Mouse (Mus musculus) right cerebral cortex, postnatal 36 days (tissue): ENCODE results near the gene Vwa7.
"Not testable (repeated sequence)": the region's sequence is repeated elsewhere in the genome, so short reads cannot be mapped to it uniquely, and the experiment has no call there.

Experiments used
- DNase-seq, 2 experiments: peaks; one replicate each; pipeline ENCODE4 v3.0.0; 2022; ENCODE audit warnings: low spot score in 2 of 2, mixed read lengths in 1 of 2

The Vwa7 gene

GRCm38 (mm10) chr17:35021842-35022477 is 5.6 kb downstream of the Vwa7 start:
- DNase-seq: no peak

GRCm38 (mm10) chr17:35022541-35023060 is 6.2 kb downstream of the Vwa7 start:
- DNase-seq: no peak

- no peak for DNase-seq
These were observed 6.8 kb downstream of the Vwa7 start for GRCm38 (mm10) chr17:35023221-35023620.

DNA sequence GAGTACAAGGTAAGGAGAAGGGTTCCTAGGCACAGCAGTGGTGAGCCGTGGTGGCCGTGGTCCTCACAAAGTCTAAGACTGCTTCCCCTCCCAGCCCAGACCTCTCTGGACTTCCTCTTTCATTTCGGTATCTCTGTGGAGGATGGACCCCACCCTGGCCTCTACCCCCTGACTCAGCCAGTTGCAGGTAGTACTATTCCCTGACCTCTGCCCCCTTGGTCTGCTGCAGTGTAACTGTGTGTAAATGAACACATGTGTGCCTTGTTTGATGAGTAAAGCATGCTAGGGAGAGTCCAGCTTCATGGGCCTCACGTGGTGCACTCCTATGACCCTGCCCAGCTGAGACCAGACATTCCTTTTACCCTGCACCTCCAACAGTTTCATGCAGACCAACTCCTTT is 7.4 kb downstream of the Vwa7 start:
- DNase-seq: no peak

- no peak for DNase-seq
These were observed 7.9 kb downstream of the Vwa7 start for GRCm38 (mm10) chr17:35024261-35024660.

DNA sequence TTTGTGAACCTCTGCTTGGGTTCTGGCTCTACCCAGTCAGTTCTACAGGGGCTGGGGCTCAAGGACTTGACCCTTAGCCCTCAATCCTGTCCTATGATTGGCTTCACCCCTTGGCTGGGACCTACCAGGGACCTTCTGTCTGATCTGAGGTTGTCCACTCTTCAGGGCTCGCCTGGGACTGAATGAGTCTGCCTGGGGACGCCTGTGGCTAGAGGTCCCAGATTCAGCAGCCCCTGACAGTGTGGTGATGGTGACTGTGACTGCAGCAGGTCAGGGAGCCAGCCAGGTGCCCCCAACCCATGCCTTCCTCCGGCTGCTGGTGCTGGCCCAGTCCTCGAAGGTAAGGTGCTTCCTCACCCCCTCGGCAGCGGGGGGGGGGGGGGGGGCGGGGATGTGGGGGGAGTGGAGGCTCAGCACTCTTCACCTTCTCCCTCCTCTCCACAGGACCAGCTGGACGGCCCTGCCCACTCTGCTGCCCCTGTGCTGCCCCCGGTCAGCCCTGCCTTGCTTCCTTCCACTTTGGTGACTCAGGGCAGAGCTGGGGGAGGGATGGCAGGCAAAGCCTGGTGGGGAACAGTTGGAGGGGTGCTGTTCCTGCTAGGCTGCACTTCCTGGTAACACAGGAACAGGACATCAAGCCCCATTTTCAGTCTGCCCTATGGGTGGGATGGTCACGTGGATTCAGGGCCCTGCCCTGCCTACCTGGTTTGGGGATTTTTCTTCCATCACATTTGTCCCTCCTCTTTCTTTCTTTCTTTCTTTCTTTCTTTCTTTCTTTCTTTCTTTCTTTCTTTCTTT is 8.5 kb downstream of the Vwa7 start:
- no peak for DNase-seq

- no peak for DNase-seq
These were observed 9.8 kb downstream of the Vwa7 start for GRCm38 (mm10) chr17:35026206-35026605.

DNA sequence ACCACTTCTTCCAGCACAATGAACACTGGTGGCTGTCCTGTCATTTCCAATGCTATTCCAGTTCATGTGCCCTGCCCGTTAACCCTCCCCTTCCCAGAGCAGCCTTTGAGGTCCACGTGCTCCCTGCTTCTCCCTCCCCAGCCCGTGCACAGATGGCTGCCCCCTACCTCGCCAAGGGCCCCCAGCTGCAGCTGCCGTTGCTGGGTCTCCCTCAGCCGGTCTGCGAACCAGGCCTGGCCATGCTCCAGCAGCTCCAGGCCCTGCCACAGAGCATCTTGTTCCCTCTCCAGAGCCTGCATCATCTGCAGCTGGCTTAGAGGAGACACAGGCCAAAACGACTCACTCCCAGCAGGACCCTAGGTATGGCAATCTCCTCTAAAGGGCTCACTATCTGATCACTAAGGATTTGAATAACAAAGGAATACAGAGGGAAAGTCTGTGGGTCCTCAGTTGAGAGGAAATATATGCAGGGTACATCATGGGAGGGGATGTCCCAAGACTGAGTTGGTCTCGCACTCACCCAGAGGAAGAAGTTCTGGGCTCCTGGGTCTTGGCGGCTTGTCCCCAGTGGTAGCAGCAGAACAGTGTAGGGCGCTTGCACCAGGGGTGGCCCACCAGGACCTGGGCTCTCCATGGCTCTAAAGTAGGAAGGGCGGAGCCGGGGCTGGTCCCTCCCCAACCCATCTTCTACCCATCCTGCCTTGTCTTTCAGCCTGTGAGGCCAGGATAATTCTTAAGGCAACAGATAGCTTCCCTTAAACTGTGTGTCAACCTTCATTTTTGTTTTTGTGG is 11.1 kb downstream of the Vwa7 start, which contains the start of gene Sapcd1:
TSS of gene Sapcd1 (minus strand) at position 740 of the 792 bp plus-strand sequence.
- peak in 1 of 2 experiments; percentile 18 for DNase-seq

- DNase-seq: no peak
These were observed 11.9 kb downstream of the Vwa7 start for GRCm38 (mm10) chr17:35028315-35028714.

DNA sequence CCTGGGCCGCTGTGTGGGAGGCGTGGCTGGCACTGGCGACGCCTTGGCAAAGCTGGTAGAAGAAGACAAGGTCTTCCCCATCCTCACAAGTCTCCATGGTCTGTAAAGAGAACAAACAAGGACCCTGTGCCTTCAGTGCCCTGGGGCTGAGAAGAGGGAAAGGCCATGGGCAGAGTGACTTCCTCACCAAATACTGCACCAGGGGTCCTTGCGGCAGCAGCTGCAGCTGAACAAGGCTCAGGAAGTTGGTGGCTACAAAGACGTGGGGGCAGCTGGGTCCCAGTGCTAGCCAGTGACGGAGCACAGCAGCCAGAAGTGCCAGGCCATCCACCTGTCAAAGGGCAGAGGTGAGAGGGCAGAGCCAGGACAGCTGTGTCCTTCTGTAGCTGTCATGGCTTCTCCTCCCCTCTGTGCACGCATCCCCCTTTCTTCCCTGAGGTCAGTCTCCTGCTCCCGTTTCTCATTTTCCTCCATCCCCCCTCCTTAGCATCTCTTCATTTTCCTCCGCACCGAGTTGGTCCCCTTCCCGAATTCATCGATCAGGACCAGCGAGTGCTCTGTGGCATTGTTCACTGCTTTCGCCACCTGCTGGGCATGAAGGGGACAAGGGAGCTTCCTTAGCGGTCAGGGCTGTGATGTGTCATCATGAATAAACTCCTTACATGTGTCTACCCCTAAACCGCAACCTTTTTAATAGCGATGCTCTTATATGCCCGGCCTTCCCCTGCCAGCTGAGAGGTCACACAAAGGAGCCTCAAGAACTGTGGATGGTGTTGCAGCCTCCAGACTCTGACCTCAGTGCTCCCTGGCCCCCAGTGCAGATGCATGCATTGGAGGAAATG is 13.5 kb downstream of the Vwa7 start:
- no peak for DNase-seq

DNA sequence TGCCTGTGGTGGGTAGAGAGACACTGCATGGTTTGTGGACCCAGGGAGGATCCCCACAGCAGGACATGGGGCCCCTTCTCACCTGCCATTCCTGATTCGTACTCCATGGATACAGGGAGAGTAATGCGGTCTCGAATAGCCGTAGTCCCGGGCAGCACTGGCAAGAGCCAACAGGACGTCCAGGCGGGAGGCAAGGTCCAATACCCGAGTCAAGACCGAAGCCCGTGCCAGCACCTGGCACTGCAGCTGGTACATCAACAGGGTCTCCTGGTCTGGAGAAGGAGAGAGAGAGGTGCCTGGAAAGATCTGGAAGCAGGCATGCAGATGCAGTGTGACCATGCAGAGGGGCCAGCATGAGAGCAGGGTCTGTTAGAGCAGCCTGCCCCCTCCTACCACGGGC is 14.9 kb downstream of the Vwa7 start:
- DNase-seq: no peak

GRCm38 (mm10) chr17:35031880-35032279 is 15.5 kb downstream of the Vwa7 start:
- DNase-seq: no peak

DNA sequence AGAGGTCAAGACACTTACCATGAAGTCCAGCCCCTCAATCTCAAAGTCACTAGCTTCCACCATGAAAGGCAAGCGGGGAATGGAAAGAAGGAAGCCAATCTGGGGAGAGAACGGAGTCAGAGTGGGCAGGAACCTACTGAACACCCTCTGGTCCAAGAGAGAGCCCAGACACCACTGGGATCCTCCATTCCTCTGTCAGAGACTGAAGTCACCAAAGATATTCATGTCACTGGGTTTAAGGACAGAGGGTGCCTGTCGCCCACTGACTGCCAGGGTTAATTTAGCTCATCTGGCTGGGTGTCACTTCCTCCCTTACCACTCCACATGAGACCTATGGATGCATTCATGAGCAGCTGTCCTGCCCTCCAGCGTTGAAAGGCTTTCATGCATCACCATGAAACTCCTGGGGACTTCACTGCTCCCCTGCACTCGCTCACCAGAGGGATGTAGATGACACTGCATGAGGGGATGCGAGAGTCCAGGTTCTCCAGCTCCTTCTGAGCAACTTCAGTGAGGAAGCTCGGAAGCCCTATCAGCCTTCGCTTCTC is 16.0 kb downstream of the Vwa7 start:
- no peak for DNase-seq

DNA sequence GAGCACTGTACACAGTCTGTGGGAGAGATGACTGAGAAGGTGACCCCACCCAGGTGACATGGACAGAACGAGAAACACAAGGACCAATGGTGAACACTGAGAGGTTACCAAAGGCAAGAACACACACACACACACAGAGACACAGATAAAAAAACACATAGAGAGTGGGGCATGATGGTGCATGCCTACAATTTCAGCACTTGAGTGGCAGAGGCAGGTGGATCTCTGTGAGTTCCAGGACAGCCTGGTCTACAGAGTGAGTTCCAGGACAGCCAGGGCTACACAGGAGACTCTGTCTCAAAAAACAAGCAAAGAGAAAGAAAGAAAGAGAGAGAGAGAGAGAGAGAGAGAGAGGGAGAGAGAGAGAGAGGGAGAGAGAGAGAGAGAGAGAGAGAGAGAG is 17.3 kb downstream of the Vwa7 start:
- not testable (repeated sequence) for DNase-seq

- DNase-seq: no peak
These were observed 18.5 kb downstream of the Vwa7 start for GRCm38 (mm10) chr17:35034896-35035295.

- DNase-seq: peak in 1 of 2 experiments; percentile 45
These were observed 22.9 kb downstream of the Vwa7 start for GRCm38 (mm10) chr17:35039121-35039873.

GRCm38 (mm10) chr17:35043794-35044193 is 27.4 kb downstream of the Vwa7 start:
- DNase-seq: no peak

- DNase-seq: no peak
These were observed 28.8 kb downstream of the Vwa7 start for GRCm38 (mm10) chr17:35044904-35045806.
